Mouse (Mus musculus) CH12.LX (cell line): Measurements from ENCODE around the gene Ccl12. TPM values are rescaled to one million over a fixed set of nuclear protein-coding genes. Genes with fewer than 3 reads are reported as not detected.

ENCODE experiments used
- DNase-seq: peaks from one replicate; pipeline ENCODE4 v3.0.0-alpha.2; 2013; ENCODE audit errors: extremely low read depth
- H3K27ac ChIP-seq: 2 replicates; pipeline ENCODE4 v1.5.1; 2012; ENCODE audit warnings: low read depth, mild to moderate bottlenecking, control low read depth, moderate library complexity; ENCODE audit not compliant: insufficient read depth
- H3K27me3 ChIP-seq: replicated peaks from 2 replicates; pipeline ENCODE3; 2012; ENCODE audit warnings: inconsistent platforms
- H3K36me3 ChIP-seq, 2 experiments: replicated peaks in 1 of 2; 2 replicates each; pipeline versions ENCODE3 to v1.6.1; 2012; ENCODE audit warnings: inconsistent platforms in 1 of 2, low read length in 1 of 2, mild to moderate bottlenecking in 1 of 2, mixed read lengths in 1 of 2, moderate library complexity in 1 of 2; ENCODE audit not compliant: control insufficient read depth in 1 of 2, insufficient read depth in 1 of 2
- H3K4me1 ChIP-seq, 2 experiments: 2 replicates each; pipeline ENCODE4 v1.6.1; 2012; ENCODE audit warnings: inconsistent platforms in 1 of 2, moderate library complexity in 1 of 2; ENCODE audit not compliant: insufficient read depth in 2 of 2, control insufficient read depth in 1 of 2
- H3K4me2 ChIP-seq: 2 replicates; pipeline ENCODE4 v1.6.1; 2012; ENCODE audit warnings: low read depth, mild to moderate bottlenecking, control low read depth; ENCODE audit not compliant: poor library complexity, insufficient read depth, severe bottlenecking
- H3K4me3 ChIP-seq, 3 experiments: fragments of 150-350 bp in 1 of 3; sonication (generic) in 1 of 3; replicated peaks in 1 of 3; 2 replicates each; pipeline versions ENCODE3 to v1.5.1; 2011 to 2012; ENCODE audit warnings: low read depth in 2 of 3, low read length in 2 of 3, mild to moderate bottlenecking in 2 of 3, moderate library complexity in 2 of 3, control low read depth in 1 of 3, improper control_type of control experiment in 1 of 3, inconsistent platforms in 1 of 3, mixed read lengths in 1 of 3; ENCODE audit not compliant: poor library complexity in 1 of 3
- H3K79me2 ChIP-seq: replicated peaks from 2 replicates; pipeline ENCODE4 v1.6.1; 2012; ENCODE audit warnings: mild to moderate bottlenecking, moderate library complexity; ENCODE audit not compliant: control insufficient read depth, poor library complexity, insufficient read depth, severe bottlenecking; ENCODE audit errors: extremely low read depth
- H3K9ac ChIP-seq: 2 replicates; pipeline ENCODE4 v1.6.1; 2012; ENCODE audit warnings: low read depth, mild to moderate bottlenecking, control low read depth, moderate library complexity; ENCODE audit not compliant: insufficient read depth
- H3K9me3 ChIP-seq: replicated peaks from 2 replicates; pipeline ENCODE3; 2012; ENCODE audit warnings: low read length, inconsistent platforms, mixed read lengths
- CHD2 ChIP-seq: IDR thresholded peaks from 2 replicates; pipeline ENCODE4 v1.6.1; 2011; ENCODE audit warnings: low read length, improper control_type of control experiment
- CTCF ChIP-seq, 2 experiments: IDR thresholded peaks in 1 of 2; conservative IDR thresholded peaks in 1 of 2; 2 replicates each; pipeline ENCODE4 v1.5.1; 2011 to 2012; ENCODE audit warnings: low read depth in 2 of 2, low read length in 2 of 2, improper control_type of control experiment in 1 of 2, inconsistent platforms in 1 of 2, mild to moderate bottlenecking in 1 of 2, moderate library complexity in 1 of 2
- ELF1 ChIP-seq: IDR thresholded peaks from 2 replicates; pipeline ENCODE4 v1.6.1; 2014; ENCODE audit warnings: low read depth, mild to moderate bottlenecking, inconsistent platforms, low read length, improper control_type of control experiment
- EP300 ChIP-seq: IDR thresholded peaks from 2 replicates; pipeline ENCODE4 v1.6.1; 2011; ENCODE audit warnings: low read length, improper control_type of control experiment
- ETS1 ChIP-seq: conservative IDR thresholded peaks from 2 replicates; pipeline ENCODE4 v1.6.1; 2012; ENCODE audit warnings: low read depth, mild to moderate bottlenecking, inconsistent platforms, low read length, improper control_type of control experiment, moderate library complexity
- GABPA ChIP-seq: IDR thresholded peaks from 2 replicates; pipeline ENCODE4 v1.6.1; 2012; ENCODE audit warnings: low read depth, low read length, improper control_type of control experiment, inconsistent platforms; ENCODE audit not compliant: insufficient replicate concordance
- JUN ChIP-seq: IDR thresholded peaks from 2 replicates; pipeline ENCODE4 v1.6.1; 2011; ENCODE audit warnings: low read depth, mild to moderate bottlenecking, low read length, improper control_type of control experiment, moderate library complexity; ENCODE audit not compliant: insufficient read depth
- JUND ChIP-seq: conservative IDR thresholded peaks from 2 replicates; pipeline ENCODE4 v1.6.1; 2011; ENCODE audit warnings: low read depth, low read length, improper control_type of control experiment
- KAT2A ChIP-seq: IDR thresholded peaks from 2 replicates; pipeline ENCODE4 v1.6.1; 2012; ENCODE audit warnings: low read length, improper control_type of control experiment, inconsistent platforms; ENCODE audit not compliant: insufficient replicate concordance
- MAFK ChIP-seq: IDR thresholded peaks from 2 replicates; pipeline ENCODE4 v1.6.1; 2011; ENCODE audit warnings: low read length, improper control_type of control experiment; ENCODE audit not compliant: insufficient replicate concordance
- MXI1 ChIP-seq: IDR thresholded peaks from 2 replicates; pipeline ENCODE4 v1.6.1; 2011; ENCODE audit warnings: mild to moderate bottlenecking, low read depth, low read length, improper control_type of control experiment
- MYC ChIP-seq: IDR thresholded peaks from 2 replicates; pipeline ENCODE4 v1.6.1; 2011; ENCODE audit warnings: low read depth, mild to moderate bottlenecking, improper control_type of control experiment, low read length
- NELFE ChIP-seq: IDR thresholded peaks from 2 replicates; pipeline ENCODE4 v1.6.1; 2011; ENCODE audit warnings: low read depth, low read length, improper control_type of control experiment
- PAX5 ChIP-seq: IDR thresholded peaks from 2 replicates; pipeline ENCODE4 v1.6.1; 2012; ENCODE audit warnings: low read length, inconsistent platforms, mixed read lengths
- POLR2AphosphoS2 ChIP-seq: IDR thresholded peaks from 2 replicates; pipeline ENCODE4 v1.6.1; 2011; ENCODE audit warnings: low read depth, low read length, improper control_type of control experiment
- TBP ChIP-seq: conservative IDR thresholded peaks from 2 replicates; pipeline ENCODE4 v1.6.1; 2011; ENCODE audit warnings: low read depth, low read length, improper control_type of control experiment
- TCF12 ChIP-seq: IDR thresholded peaks from 2 replicates; pipeline ENCODE4 v1.6.1; 2014; ENCODE audit warnings: low read depth, mild to moderate bottlenecking, inconsistent platforms, low read length, improper control_type of control experiment
- USF1 ChIP-seq: IDR thresholded peaks from 2 replicates; pipeline ENCODE4 v1.6.1; 2014; ENCODE audit warnings: low read depth, mild to moderate bottlenecking, inconsistent platforms, low read length, improper control_type of control experiment
- ZC3H11A ChIP-seq: IDR thresholded peaks from 2 replicates; pipeline ENCODE4 v1.6.1; 2012; ENCODE audit warnings: low read depth, mild to moderate bottlenecking, inconsistent platforms, low read length, improper control_type of control experiment
- ZKSCAN1 ChIP-seq: IDR thresholded peaks from 2 replicates; pipeline ENCODE4 v1.6.1; 2012; ENCODE audit warnings: low read depth, inconsistent platforms, low read length, improper control_type of control experiment, borderline replicate concordance
- ZMIZ1 ChIP-seq: IDR thresholded peaks from 2 replicates; pipeline ENCODE4 v1.6.1; 2012; ENCODE audit warnings: low read depth, mild to moderate bottlenecking, inconsistent platforms, low read length, improper control_type of control experiment
- dilution Hi-C: fragments of 300-500 bp; cut with MboI; formaldehyde crosslinking; loops from 2 replicates; pipeline ENCODE4 v1.14.3; 2020; ENCODE audit warnings: low sequenced_read_pairs; ENCODE audit not compliant: extremely low pct_unique_long_range_greater_than_20kb, extremely low pct_ligation_motif_present
- in situ Hi-C: fragments of 300-500 bp; cut with MboI; formaldehyde crosslinking; loops from 3 replicates; pipeline ENCODE4 v1.14.3; 2019; ENCODE audit warnings: low sequenced_read_pairs, low pct_ligation_motif_present, low pct_unique_long_range_greater_than_20kb, mixed read lengths
- polyA plus RNA-seq: library from polyadenylated mRNA; unstranded; fragments of >175 nt; gene quantifications from 2 replicates; pipeline ENCODE4 v1.2.1, GENCODE M21; 2012; ENCODE audit warnings: low read depth; ENCODE audit not compliant: insufficient read length
- total RNA-seq, 2 experiments: library from RNA; depleted of rRNA; stranded (reverse); fragments of 300-350 nt in 1 of 2; fragments of >200 nt in 1 of 2; gene quantifications; 2 replicates each; pipeline ENCODE4 v1.2.3; 2012 to 2014

The Ccl12 gene
- total and polyA plus RNA-seq, 3 experiments, result 0.51 TPM; not detected in 2

DNA sequence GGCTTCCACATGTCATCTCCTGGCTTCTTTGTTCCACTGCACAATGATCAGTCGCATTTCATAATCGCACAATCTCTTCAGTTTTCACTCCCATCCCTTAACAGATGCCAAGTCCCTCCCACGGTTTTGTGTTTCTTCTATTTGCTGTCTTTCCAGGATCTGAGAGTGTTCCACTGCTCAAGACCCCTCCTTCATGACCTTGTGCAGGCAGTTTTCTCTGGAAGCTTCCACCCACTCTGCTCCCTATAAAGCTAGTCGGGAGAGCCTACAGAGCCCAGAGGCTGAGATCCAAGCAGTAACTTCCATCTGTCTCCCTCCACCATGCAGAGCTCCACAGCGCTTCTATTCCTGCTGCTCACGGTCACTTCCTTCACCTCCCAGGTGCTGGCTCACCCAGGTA is 44.0 kb upstream of the Ccl12 start, which contains the start of gene Ccl11:
Gene Ccl11 (plus strand): TSS at position 178 of the 400 bp plus-strand sequence.
- in situ Hi-C loops (no loop called here), dilution Hi-C loops (no loop called here)
- H3K9ac ChIP-seq, result no peak within 1 kb of the TSS
- H3K9me3 ChIP-seq, result no peaks in the 10 kb centered on the region
- no peaks in the 10 kb centered on the region for H3K36me3 ChIP-seq
- no peak within 1 kb of the TSS for H3K4me3 ChIP-seq
- no peaks in the 10 kb centered on the region for H3K4me1 ChIP-seq
- no peaks in the 10 kb centered on the region for H3K79me2 ChIP-seq
- H3K27me3 ChIP-seq, result peaks cover 80% of the 10 kb centered on the region
- H3K27ac ChIP-seq, result no peak within 1 kb of the TSS
- no peak for DNase-seq
- no peak within 1 kb of the TSS for H3K4me2 ChIP-seq
- TF ChIP-seq ELF1 (no peak), ZC3H11A (no peak), CTCF (conservative IDR thresholded peaks at IDR 0.05 in 1 of 2, IDR thresholded peaks at IDR 0.05 in 1 of 2; ENCODE audit: low read depth in 2 of 2, low read length in 2 of 2) (no peak), MXI1 (no peak), PAX5 (no peak), POLR2AphosphoS2 (no peak), MYC (no peak), ZKSCAN1 (no peak), JUND (no peak), TBP (no peak), GABPA (no peak), KAT2A (no peak), CHD2 (no peak), USF1 (no peak), NELFE (no peak), EP300 (no peak)

GRCm38 (mm10) chr11:82062226-82062625 is 39.4 kb upstream of the Ccl12 start:
- no peaks in the 10 kb centered on the region for H3K9me3 ChIP-seq
- no peak overlapping the region for H3K4me2 ChIP-seq
- TF ChIP-seq KAT2A (no peak), MXI1 (no peak), GABPA (no peak), ETS1 (no peak), NELFE (no peak), MAFK (no peak), TCF12 (no peak), JUN (no peak), ZMIZ1 (no peak)
- H3K9ac ChIP-seq, result no peak overlapping the region
- H3K4me3 ChIP-seq, result no peak overlapping the region
- no peak for DNase-seq
- H3K36me3 ChIP-seq, result no peaks in the 10 kb centered on the region
- no peak overlapping the region for H3K27ac ChIP-seq
- dilution Hi-C loops, result no loop called here
- peaks cover 63% of the 10 kb centered on the region for H3K27me3 ChIP-seq
- no peaks in the 10 kb centered on the region for H3K4me1 ChIP-seq
- H3K79me2 ChIP-seq, result no peaks in the 10 kb centered on the region
- in situ Hi-C loops, result no loop called here
